Mouse (Mus musculus) thymus, adult 2 months (tissue): ENCODE results near the gene Zfp329.

ENCODE experiments used
- CTCF ChIP-seq: fragments of 200-500 bp; IDR thresholded peaks from 2 replicates; pipeline ENCODE4 v1.5.1; 2012; ENCODE audit warnings: mild to moderate bottlenecking, control low read depth, low read length, moderate library complexity, borderline replicate concordance; ENCODE audit not compliant: control insufficient read depth, poor library complexity, insufficient read depth; ENCODE audit errors: extremely low read depth
- POLR2A ChIP-seq: fragments of 200-500 bp; IDR thresholded peaks from 2 replicates; pipeline ENCODE4 v1.6.1; 2012; ENCODE audit warnings: mild to moderate bottlenecking, low read length, control low read depth, moderate library complexity; ENCODE audit not compliant: control insufficient read depth, poor library complexity, insufficient read depth; ENCODE audit errors: extremely low read depth

- TF ChIP-seq POLR2A (no peak), CTCF (no peak)
Measured at GRCm38 (mm10) chr7:12835193-12835671, 16.6 kb upstream of the Zfp329 start.
